Mouse (Mus musculus): Measurements from ENCODE around the gene Nrap. TPM values are rescaled to one million over a fixed set of nuclear protein-coding genes. Genes with fewer than 3 reads are reported as not detected.

The Nrap gene
- polyA plus RNA-seq, 1 experiment, result 0.01 TPM

DNA sequence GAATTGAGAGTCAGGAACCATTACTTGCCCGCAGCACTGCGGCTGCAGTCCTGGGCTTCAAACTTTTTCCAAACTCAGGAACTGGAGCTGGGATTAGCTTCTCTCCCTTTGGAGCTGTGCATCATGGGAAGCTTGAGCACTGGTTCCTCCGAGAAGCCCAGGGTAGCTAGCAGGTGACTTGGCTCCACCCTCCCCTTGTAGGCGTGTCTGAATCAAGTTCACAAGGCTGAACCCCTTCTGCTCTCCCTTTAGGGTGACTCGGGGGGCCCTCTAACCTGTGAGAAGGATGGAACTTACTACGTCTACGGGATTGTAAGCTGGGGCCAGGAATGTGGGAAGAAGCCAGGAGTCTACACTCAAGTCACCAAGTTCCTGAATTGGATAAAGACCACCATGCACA is 70.6 kb downstream of the Nrap start:
- Histone ChIP-seq H3K4me3 (replicated peaks) (no peak overlapping the region), H3K27me3 (ENCODE audit: control insufficient read depth) (no peaks in the 10 kb centered on the region), H3K4me1 (ENCODE audit: control insufficient read depth) (peaks cover 16% of the 10 kb centered on the region), H3K36me3 (ENCODE audit: control insufficient read depth) (no peaks in the 10 kb centered on the region; the same call in 1 of the 2 replicates), H3K9me3 (ENCODE audit: control insufficient read depth, low read length) (no peaks in the 10 kb centered on the region)
- TF ChIP-seq TAL1 (IDR thresholded peaks at IDR 0.05; ENCODE audit: low read length) (no peak), GATA1 (IDR thresholded peaks at IDR 0.05; ENCODE audit: low read length) (no peak)

DNA sequence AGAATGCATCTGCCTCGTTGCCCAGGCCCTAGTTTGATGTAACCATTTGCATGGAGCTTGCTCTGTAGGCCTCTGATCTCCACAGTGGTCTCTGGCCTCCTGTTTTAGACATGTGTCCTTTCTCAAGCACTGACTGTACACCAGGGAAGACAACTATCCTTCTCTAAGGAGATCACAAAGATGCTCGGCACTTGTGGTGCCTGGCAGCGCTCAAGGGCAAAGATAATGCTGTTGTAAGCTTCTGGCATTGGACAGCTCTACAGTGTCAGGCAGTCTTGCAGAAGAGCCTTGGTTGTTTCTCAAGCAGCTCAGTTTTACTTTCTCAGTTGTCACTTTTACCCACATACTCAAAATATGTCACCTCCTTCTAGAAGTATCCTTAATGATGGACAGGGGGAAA is 73.3 kb downstream of the Nrap start:
- Histone ChIP-seq H3K27me3 (ENCODE audit: control insufficient read depth) (no peaks in the 10 kb centered on the region), H3K36me3 (ENCODE audit: control insufficient read depth) (no peaks in the 10 kb centered on the region; the same call in 1 of the 2 replicates), H3K4me1 (ENCODE audit: control insufficient read depth) (peaks cover 16% of the 10 kb centered on the region), H3K9me3 (ENCODE audit: control insufficient read depth, low read length) (no peaks in the 10 kb centered on the region), H3K4me3 (replicated peaks) (no peak overlapping the region)
- TF ChIP-seq GATA1 (IDR thresholded peaks at IDR 0.05; ENCODE audit: low read length) (no peak), TAL1 (IDR thresholded peaks at IDR 0.05; ENCODE audit: low read length) (no peak)

DNA sequence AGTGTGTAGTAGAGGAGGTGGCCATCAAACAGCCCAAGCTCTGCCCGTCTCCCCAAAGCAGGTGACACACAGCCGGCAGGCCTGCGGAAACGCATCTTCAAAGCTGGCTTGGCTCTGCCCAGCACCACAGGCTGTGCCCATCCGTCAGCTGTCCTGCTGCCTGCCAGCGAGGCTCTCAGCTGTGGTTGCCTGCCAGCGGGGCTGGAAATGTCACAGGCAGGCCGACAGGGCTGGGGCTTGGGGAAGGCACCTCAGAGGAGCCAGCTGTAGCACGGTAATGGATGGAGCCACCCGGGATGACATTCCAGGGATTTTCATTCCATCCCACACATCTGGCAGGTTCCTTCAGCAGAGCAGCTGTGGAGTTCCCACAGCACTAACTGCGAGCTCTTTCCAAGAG is 89.0 kb downstream of the Nrap start:
- H3K4me1 ChIP-seq (ENCODE audit: control insufficient read depth), result no peaks in the 10 kb centered on the region
- no peak overlapping the region for H3K4me3 ChIP-seq (replicated peaks)
- H3K27me3 ChIP-seq (ENCODE audit: control insufficient read depth), result no peaks in the 10 kb centered on the region
- TF ChIP-seq TAL1 (IDR thresholded peaks at IDR 0.05; ENCODE audit: low read length), result no peak
- TF ChIP-seq GATA1 (IDR thresholded peaks at IDR 0.05; ENCODE audit: low read length), result no peak
- H3K9me3 ChIP-seq (ENCODE audit: control insufficient read depth, low read length), result no peaks in the 10 kb centered on the region
- no peaks in the 10 kb centered on the region; the same call in 1 of the 2 replicates for H3K36me3 ChIP-seq (ENCODE audit: control insufficient read depth)

DNA sequence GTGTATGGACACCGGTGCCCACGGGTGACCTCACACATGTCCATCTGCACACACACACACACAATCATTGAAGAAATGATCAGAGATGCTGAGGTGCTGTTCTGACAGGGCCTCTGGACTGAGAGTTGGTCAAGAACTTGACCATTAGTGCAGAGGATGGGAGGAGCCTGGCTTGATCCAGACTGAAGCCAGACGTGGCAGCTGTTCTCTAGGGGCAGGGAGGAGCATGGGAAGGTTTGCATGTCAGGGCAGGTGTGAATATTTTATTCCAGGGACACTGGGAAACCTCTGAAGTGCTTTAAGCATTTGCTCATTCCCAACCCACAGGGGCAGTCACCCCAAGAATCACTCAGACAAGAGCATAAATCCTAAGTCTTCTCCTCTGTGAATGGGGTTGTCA is 92.6 kb downstream of the Nrap start:
- no peak overlapping the region for H3K4me3 ChIP-seq (replicated peaks)
- H3K27me3 ChIP-seq (ENCODE audit: control insufficient read depth), result no peaks in the 10 kb centered on the region
- H3K4me1 ChIP-seq (ENCODE audit: control insufficient read depth), result no peaks in the 10 kb centered on the region
- H3K9me3 ChIP-seq (ENCODE audit: control insufficient read depth, low read length), result no peaks in the 10 kb centered on the region
- H3K36me3 ChIP-seq (ENCODE audit: control insufficient read depth), result no peaks in the 10 kb centered on the region; the same call in 1 of the 2 replicates
- TF ChIP-seq GATA1 (IDR thresholded peaks at IDR 0.05; ENCODE audit: low read length), result no peak
- TF ChIP-seq TAL1 (IDR thresholded peaks at IDR 0.05; ENCODE audit: low read length), result no peak

DNA sequence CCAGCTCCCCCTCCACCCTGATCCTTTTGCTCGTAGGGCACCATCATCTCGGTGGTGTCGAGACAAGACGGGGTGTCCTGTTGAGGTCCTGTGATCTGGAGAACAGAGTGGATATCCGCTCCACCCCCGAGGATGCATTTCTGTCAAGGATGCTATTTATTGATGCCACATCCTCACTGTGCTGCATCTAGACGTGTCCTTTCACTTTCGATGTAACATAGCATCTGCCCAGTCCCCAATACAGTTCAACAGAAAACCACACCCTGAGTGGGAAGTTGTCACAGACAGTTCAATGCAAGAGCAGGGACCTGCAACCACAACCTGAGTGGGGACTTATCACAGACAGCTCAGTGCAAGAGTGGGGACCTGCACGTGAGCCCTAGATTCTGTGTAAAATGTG is 93.2 kb downstream of the Nrap start:
- no peaks in the 10 kb centered on the region; the same call in 1 of the 2 replicates for H3K36me3 ChIP-seq (ENCODE audit: control insufficient read depth)
- H3K4me1 ChIP-seq (ENCODE audit: control insufficient read depth), result no peaks in the 10 kb centered on the region
- no peaks in the 10 kb centered on the region for H3K9me3 ChIP-seq (ENCODE audit: control insufficient read depth, low read length)
- H3K4me3 ChIP-seq (replicated peaks), result no peak overlapping the region
- no peak for TF ChIP-seq GATA1 (IDR thresholded peaks at IDR 0.05; ENCODE audit: low read length)
- no peak for TF ChIP-seq TAL1 (IDR thresholded peaks at IDR 0.05; ENCODE audit: low read length)
- no peaks in the 10 kb centered on the region for H3K27me3 ChIP-seq (ENCODE audit: control insufficient read depth)

DNA sequence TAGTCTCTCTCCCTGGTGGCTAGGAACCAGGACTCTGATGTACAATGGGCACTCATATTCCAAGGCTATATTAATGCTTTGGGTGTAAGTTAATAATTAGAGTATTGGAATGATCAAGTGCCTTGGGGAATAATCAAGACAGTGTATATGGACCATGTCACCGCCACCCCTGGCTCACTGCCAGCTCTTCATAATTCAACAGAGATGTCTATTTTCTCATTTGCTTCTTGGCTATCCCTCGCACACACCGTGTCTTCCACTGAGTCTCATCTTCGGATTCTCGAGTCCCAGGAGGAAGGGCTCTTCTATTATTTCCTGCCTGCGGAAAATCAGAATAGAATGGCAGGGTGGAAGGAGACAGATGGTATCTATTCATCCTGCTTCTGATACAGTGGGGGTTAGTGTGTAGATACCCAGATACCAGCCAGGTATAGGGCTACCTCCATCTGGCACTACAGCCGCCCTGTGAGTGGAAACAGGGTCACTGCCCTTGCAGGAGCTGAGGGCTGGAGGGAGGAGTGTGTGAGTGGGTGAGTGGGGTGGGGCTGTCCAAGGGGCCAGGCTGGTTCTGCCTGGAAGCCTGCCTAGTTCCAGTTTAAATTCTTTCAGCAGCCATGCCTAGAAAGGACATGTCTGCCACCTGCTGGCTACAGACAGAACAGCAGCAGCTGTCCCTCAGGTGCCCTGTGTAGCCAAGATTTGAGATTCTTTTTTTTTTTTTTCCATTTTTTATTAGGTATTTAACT is 95.0 kb downstream of the Nrap start:
- Histone ChIP-seq H3K4me1 (ENCODE audit: control insufficient read depth) (no peaks in the 10 kb centered on the region), H3K27me3 (ENCODE audit: control insufficient read depth) (no peaks in the 10 kb centered on the region), H3K4me3 (replicated peaks) (no peak overlapping the region), H3K36me3 (ENCODE audit: control insufficient read depth) (no peaks in the 10 kb centered on the region; the same call in 1 of the 2 replicates), H3K9me3 (ENCODE audit: control insufficient read depth, low read length) (no peaks in the 10 kb centered on the region)
- TF ChIP-seq TAL1 (IDR thresholded peaks at IDR 0.05; ENCODE audit: low read length) (no peak), GATA1 (IDR thresholded peaks at IDR 0.05; ENCODE audit: low read length) (no peak)

DNA sequence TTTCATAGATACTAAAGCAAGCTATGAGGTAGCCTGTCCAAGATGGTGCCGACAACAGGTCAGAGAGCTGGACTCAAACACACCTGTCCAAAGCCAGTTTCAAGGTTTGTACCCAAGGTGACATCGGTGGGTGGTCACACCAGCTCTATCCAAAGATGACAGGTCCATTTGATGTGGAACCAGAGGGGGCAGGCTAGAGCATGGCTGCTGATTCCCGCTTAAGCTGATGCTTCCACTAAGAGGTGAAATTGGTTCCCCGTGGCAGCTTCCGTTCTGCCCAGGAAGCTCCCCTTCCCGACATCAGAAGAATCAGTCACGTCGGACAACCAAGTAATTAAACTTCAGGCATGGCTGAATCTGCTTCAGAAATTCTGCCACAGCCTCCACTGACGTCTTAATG is 97.5 kb downstream of the Nrap start:
- no peaks in the 10 kb centered on the region; the same call in 1 of the 2 replicates for H3K36me3 ChIP-seq (ENCODE audit: control insufficient read depth)
- H3K4me3 ChIP-seq (replicated peaks), result no peak overlapping the region
- no peaks in the 10 kb centered on the region for H3K9me3 ChIP-seq (ENCODE audit: control insufficient read depth, low read length)
- H3K27me3 ChIP-seq (ENCODE audit: control insufficient read depth), result no peaks in the 10 kb centered on the region
- no peaks in the 10 kb centered on the region for H3K4me1 ChIP-seq (ENCODE audit: control insufficient read depth)
- no peak for TF ChIP-seq TAL1 (IDR thresholded peaks at IDR 0.05; ENCODE audit: low read length)
- no peak for TF ChIP-seq GATA1 (IDR thresholded peaks at IDR 0.05; ENCODE audit: low read length)

DNA sequence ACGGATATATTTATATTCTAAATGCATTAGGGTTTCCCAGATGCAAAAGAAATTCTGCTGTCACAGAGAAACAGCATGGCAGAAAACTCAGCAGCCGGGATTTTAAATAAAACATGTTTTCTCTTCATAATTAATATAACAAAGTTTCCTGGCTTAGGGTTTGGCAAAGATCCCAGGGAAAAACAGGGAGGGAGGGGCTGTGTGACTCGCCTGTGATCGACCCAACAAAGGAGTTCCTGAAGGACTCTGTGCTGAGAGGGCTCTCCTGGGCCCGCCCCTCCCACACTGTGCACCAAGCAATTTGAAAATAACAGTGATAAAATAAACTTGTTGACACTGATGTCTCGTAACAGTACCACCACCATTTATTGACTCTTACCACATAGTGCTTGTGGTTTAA is 97.9 kb downstream of the Nrap start:
- H3K4me1 ChIP-seq (ENCODE audit: control insufficient read depth), result no peaks in the 10 kb centered on the region
- no peak overlapping the region for H3K4me3 ChIP-seq (replicated peaks)
- H3K9me3 ChIP-seq (ENCODE audit: control insufficient read depth, low read length), result no peaks in the 10 kb centered on the region
- H3K27me3 ChIP-seq (ENCODE audit: control insufficient read depth), result no peaks in the 10 kb centered on the region
- H3K36me3 ChIP-seq (ENCODE audit: control insufficient read depth), result no peaks in the 10 kb centered on the region; the same call in 1 of the 2 replicates
- TF ChIP-seq TAL1 (IDR thresholded peaks at IDR 0.05; ENCODE audit: low read length), result no peak
- TF ChIP-seq GATA1 (IDR thresholded peaks at IDR 0.05; ENCODE audit: low read length), result no peak

DNA sequence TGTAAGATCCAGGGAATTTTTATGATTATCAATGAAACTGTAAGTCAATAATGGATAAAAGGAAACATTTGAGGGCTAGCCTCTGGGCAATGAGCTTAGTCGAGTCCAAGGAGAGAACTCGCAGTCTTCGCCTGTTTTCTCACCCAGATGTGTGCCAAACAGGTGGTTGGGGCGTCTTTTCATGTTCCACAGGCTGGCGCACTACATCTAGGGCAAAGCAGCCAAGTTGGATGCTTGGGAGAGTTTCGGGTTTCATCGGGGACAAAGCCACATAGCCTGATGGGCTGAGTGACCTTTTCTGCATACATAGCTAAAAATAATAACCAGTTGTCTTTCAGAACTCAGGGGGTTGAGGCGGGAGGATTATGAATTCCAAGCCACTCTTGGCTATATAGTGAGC is 100.2 kb downstream of the Nrap start:
- no peaks in the 10 kb centered on the region for H3K4me1 ChIP-seq (ENCODE audit: control insufficient read depth)
- H3K36me3 ChIP-seq (ENCODE audit: control insufficient read depth), result no peaks in the 10 kb centered on the region; the same call in 1 of the 2 replicates
- no peaks in the 10 kb centered on the region for H3K27me3 ChIP-seq (ENCODE audit: control insufficient read depth)
- TF ChIP-seq TAL1 (IDR thresholded peaks at IDR 0.05; ENCODE audit: low read length) (no peak), GATA1 (IDR thresholded peaks at IDR 0.05; ENCODE audit: low read length) (no peak)
- H3K4me3 ChIP-seq (replicated peaks), result no peak overlapping the region
- no peaks in the 10 kb centered on the region for H3K9me3 ChIP-seq (ENCODE audit: control insufficient read depth, low read length)
